Mouse (Mus musculus) left cerebral cortex, adult 11 months (tissue): ENCODE data around the gene Mfsd4b3.
"Not testable (repeated sequence)": the region's sequence is repeated elsewhere in the genome, so short reads cannot be mapped to it uniquely, and the experiment has no call there.

Source experiments
- DNase-seq: peaks from one replicate; pipeline ENCODE4 v3.0.0; 2022; ENCODE audit warnings: low spot score

The Mfsd4b3 gene

DNA sequence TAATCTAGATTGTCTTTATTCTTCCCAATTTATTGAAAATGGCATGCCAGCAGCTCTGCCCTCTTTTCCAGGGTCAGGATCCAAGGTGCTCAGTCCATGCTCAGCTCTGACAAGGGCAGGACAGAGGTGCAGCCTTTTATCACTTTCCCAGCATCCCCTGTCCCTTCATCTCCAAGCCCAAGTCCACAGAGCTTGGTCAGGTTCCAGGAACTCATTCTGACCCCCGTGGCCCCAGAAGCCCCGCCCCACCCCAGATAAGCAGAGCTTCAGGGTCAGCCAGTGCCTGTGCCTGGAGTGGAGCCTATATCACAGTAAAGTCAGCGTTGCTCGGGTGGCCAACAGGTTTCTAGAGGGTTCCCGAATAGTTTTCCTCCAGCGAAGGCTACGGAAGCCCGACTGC lies 35.4 kb downstream of the Mfsd4b3 start:
- not testable (repeated sequence) for DNase-seq

DNA sequence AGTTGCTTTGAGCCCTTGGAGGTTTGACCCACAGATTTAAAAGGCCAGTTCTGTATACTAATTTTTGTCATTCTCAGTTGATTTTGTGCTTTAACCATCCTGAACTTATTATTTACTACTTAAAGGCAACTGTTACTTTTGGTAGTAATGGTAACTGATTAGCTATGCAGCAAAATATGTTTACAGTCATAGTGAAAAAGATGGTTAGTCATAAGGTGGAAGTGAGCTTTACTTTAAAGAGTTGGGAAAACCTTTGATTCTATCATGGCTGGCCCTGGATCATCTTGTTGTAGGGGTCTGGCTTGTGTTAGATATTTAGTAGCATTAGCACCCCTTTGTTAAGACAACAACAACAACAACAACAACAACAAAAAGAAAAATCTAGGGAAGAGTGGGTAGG lies 47.3 kb downstream of the Mfsd4b3 start:
- no peak for DNase-seq

GRCm38 (mm10) chr10:39908768-39909441 lies 51.0 kb downstream of the Mfsd4b3 start:
- DNase-seq = no peak

GRCm38 (mm10) chr10:39906799-39907658 lies 52.9 kb downstream of the Mfsd4b3 start:
- no peak for DNase-seq

DNA sequence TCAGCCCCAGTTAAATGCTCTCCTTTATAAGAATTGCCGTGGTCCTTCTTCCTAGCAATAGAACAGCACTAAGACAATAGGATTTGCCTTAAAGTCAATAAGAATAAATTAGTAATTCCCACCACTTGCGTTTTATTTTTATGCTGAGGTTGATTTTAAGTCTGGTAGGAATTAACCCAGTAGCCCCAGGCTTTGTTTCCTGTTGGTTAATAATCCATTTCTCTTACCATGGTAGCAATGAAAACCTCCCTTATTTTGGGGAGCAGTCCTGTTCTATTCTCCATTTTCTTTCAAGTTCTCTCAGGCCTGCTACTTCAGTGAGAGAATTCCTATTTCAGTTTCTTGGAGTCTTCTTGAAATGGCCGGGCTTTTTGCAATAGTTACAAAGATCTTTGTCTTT lies 55.8 kb downstream of the Mfsd4b3 start:
- DNase-seq = no peak

DNA sequence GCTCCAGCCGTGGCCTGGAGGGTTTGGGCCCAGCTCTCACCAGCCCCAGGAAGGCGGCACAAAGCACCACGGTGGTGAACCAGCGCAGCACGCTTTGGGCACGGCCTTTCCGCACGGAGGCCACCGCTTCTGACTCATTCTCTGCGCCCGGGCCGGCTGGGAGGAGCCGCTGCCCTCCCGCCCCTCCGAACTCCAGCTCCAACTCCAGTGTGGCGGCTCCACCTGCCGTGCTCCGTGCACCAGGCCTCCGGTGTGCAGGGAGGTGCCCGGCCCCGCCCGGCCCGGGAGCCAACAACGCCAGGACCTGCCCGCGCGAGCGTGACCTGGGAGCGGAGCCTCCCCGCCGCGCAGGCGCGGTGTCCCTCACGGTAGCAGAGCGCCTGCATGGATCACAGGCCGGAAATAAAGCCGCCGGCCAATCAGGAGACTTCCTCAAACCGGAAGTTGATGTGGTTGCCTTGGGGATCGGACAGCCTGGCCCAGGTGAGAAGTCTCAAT lies 61.0 kb downstream of the Mfsd4b3 start, which contains the start of gene Mfsd4b4:
Mfsd4b4 (minus strand) TSS at position 365 of the 498 bp plus-strand sequence.
- peak; percentile 74 for DNase-seq
